Mouse (Mus musculus): ENCODE measurements around the gene Fgfr2.

The Fgfr2 gene

DNA sequence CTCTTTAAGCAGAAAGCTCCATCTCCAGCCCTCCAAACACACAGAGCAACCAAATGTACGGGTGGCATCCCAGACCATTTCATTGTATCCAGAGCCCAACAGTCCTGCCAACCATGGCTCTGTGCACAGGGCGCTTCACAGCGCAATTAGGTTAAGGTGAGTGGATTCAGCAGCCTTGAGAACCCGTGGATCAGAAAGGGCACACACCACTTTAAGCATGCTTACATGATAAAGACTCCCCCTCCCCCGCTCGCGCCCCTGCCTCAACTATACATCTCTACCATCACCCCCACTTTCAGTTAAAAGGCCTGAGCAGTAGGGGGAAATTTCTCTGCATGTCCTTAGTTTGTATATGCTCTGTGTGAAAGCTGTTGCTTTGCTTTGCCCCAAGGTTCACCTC, 2785.5 kb downstream of the Fgfr2 start:
- DNase-seq (ENCODE audit: low spot score in 2 of 2) = no peak

DNA sequence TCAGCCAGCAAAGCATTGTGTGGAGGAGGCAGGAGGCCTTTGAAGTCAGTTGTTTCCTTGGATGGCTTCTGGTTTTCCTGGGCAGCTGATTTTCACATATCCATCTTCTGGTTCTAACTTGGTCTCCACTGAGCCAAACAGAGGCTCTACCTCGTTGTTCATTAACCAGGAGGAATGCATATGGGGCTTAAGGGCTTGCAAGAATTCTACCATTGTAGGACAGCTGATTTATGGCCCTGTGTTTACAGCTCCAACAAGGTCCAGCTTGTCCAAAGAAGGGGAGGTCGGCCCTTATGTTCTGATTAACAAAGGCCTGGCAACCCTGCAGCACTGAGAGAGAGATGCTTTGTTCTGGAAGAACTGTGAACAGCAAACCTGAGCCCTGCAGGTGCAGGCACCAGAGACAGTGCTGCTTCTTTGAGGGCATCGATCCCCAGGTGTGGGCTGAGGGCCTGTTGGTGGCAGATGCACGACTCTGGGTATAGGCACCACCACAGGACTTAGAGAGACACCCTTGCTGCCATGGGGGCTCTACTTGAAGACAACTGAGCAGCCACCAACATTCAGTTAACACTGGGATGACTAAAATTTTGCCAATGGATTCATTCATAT, 2787.6 kb downstream of the Fgfr2 start:
- DNase-seq (ENCODE audit: low spot score in 2 of 2) = no peak

DNA sequence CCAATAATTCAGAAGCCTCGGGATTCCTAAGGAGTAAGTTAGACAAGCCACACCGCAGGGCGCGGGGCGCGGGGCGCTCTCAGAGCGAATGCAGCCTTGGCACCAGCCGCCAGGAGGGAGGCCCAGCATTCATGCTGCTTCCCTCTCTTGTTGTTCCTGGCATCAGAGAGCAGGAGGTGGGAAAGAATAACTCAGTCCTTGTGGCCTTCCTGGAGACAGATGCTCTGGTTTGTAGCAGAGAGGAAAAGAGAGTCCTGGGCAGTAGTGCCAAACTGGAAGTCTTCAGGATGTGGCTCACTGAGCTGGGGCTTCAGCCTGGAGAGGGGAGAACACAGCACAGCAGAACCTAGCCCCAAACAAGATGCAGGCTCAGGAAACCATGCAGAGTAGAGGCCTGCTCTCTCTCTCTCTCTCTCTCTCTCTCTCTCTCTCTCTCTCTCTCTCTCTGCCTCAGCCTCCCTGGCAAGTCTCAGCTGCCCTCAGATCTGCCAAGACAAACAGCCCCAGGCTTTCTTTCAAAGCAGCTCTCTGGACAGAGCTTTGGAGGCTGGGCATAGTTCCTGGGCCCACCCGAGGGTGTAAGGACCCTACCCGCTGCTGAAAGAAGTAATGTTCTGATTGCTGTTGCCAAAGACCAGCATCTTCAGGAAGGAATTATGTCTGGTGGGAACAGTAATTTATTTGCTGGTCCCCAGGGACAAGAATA, 2790.5 kb downstream of the Fgfr2 start:
- DNase-seq (ENCODE audit: low spot score in 2 of 2) = no peak

DNA sequence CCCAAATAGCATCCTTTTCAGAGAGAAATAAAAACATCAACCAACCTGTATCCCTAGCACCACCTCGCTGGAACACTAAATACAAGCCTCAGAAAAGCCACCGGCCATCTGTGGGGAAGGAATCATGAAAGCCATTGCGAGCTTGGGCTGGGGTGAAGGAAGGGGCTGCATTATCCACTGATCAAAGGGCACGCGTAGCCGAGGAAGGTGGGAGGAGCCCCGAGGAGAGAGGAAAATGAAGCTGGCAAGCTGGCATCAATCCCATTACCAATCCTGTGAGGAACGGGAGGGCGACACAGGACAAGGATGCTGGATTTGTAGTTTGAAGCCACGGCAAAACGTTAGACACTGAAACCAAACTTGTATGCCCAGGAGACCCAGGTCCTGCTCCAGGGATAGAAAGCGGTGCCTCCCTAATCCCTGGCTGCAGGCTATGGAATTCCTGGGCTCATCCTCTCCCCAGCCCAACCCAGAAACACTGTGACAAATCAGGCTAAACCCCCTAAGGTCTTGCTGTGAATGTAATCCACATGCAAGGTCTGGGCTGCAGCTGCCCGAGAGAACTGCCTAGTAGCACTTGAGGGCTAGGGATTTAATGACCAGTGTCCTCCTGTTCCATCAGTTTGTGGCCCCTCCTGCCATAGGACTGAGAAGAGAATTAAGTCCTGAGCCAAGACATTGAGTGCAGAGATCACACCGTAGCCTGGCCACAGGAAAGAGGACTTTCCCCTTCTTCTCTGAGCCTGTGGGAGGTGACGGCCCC, 2795.4 kb downstream of the Fgfr2 start:
- no peak for DNase-seq (ENCODE audit: low spot score in 2 of 2)

DNA sequence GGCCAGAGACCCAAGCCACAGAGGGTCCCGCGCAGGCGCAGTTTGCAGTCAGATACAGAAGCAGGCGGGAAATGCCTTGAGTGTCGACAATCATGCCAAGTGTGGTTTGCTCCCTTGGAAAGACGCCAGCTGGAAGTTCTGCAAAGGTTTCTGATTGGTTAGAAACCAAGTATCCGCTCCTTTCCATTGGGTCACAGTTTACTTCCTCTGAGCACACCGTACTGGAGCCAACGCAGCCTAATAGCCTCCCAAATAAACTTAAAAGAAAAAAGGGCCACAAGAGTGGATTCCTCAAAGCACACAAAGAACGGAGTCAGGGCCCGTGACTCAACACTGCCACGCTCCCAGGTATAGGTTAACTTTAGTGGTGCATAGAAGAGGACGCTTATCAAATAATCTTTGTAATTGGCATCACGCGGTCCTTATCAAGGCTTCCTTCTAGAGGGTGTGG, 2797.1 kb downstream of the Fgfr2 start:
- DNase-seq (ENCODE audit: low spot score in 2 of 2) = peak in 1 of 2 experiments; percentile 32

DNA sequence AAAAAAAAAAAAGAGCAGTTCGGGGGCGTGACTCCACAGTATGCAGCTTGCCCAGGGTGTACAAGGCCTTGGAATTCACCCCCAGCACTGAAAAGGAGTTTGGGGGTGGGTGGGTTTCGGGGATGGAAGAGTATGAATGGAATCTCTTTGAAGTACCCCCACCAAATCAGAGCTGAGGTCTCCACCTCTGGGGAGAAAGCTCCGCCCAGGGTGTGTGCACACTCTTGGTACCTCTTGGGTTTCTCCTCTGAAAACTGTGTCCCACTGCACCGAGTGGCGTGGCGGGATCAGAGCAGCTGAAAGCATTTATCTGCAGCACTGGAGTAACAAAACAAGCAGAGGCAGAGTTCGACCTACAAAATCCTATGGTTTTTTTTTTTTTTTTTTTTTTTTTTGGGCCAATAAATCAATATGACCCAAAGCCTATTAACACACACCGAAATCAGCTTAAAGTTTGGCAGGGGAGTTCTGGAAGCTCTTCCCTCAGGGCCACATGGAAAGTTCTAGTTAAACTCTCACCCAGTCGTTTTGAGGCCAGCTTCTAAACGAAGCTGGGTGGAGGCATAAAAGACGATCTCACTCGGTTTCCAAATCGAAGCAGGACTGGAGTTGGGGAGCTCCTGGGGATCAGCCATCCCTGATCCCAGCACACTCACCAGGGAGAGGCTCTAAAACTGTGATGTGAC, 2798.3 kb downstream of the Fgfr2 start:
- no peak for DNase-seq (ENCODE audit: low spot score in 2 of 2)

DNA sequence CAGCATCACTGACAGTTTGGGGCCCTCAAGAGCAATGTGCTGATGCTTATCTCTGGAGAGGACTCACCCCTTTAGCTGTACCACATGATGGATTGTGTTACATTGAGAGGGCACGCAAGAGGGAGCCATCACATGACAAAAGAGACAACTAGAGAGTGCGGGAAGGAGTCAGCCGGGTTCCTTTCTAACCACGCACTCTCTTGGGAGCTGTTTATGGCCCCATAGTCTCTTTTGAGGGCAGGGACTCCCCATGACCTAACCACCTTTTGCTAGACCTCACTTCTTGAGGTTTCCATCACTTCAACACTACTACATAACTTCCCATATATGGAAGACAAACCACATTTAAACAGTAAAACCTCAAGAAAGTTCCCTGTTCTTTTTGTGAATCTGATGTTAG, 2799.4 kb downstream of the Fgfr2 start:
- DNase-seq (ENCODE audit: low spot score in 2 of 2) = no peak

DNA sequence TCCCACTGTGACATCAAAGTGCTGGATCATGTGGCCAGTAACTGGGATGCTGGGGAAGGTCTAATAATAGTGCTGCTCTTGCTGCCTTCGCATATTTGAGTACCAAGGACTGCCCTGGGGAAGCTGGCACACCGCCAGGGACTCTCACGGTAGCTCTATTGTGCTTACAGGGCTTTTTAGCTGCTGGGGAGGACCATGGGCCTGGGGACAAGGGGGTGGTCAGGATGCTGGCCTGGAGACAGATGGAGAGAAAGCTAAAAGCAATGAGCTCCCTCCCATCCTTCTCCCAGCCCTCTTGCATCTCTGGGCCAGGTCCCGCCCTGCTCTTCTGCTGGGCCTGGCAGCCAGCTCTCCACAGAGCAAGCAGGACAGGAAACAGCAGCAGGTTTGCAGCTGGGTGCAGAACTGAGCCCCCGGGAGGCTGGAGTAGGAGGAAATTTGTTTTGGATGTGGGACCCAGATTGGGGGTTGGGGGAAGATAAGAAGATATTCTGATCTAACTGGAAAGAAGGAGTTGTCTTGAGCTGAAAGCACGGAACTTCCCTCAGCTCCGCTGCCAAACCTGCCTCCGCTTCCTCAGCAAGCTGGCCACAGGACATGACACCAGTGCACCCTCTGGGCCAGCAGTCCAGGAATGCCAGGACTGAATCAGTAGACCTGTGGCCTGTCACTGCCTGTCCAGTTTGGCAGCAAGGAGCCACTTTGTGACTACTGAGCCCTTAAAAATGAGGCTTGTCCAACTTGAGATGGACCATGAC, 2803.2 kb downstream of the Fgfr2 start:
- peak; percentile 45 to 61 for DNase-seq (ENCODE audit: low spot score in 2 of 2)

DNA sequence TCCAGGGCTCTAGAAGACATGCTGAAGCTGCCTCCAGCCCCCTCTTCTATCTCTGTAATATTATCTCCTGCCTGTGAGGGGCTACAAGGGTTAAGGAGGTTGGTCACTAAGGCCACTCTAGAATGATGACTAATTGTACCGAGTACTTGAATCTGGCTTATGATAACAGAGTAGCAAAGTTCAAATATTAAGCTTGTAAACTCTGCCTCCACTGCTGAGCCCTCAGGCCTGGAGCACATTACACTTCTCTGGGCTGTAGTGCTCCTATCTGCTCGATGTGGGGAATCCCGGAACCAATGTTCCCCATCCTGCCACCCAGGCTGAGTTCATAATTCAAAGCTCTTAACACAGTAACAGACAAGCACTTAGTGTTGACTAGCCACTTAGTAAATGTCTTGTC, 2806.9 kb downstream of the Fgfr2 start:
- DNase-seq (ENCODE audit: low spot score in 2 of 2) = no peak

DNA sequence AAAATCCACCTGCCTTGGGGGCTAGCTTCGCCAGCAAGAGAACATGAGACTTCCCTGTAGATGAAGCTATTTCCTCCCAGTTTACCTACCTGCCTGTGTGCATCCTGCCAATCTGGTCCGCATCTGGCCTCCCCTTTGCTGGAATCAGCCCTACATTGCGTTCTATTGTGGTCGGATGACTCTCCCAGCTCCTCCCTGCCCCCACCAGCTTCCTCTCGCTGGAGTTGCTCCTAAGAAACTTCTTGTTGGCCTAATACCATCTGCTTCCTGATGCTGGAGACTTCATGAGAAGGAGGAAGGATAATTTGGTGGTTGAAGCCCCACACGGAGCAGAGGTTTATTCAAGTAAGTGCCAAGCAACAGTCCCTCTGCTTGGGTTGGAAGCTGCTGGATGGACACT, 2807.9 kb downstream of the Fgfr2 start:
- no peak for DNase-seq (ENCODE audit: low spot score in 2 of 2)

DNA sequence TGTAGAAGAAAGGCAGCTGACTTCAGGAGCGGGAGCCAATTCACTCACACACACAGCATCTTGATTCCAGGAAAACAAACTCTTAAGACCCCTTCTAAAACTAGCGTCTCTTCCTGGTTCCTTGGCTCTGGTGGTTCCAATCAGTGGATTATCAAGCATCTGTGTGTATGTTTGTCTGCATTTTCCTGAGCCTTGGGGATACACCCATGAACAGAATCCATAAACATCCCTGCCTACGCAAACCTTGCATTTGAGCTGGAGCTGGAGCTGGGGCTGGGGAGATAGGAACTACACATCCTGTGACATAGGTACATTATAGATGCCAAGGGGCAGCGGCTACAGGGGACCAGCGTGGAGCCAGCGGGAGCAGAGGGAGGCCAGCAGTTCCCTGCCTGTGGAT, 2808.5 kb downstream of the Fgfr2 start:
- no peak for DNase-seq (ENCODE audit: low spot score in 2 of 2)

DNA sequence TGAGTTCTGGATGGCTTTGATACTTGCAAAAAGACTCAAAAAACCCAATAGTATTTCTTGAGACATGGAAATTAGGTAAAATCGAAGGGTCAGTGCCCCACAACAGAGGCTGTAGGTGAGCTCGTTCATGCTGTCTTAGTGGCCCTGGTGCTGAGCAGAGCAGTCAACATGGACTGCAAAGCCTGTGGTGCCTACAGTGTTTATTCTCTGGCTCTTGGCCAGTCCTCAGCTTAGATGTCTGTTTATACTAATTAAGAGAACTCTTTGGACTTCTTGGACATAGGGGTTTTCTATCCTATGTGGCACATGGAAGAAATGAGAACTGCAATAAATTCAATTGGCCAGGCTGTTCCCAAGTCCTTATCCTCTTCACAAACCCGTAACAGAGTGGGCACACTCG, 2811.8 kb downstream of the Fgfr2 start:
- DNase-seq (ENCODE audit: low spot score in 2 of 2) = no peak

DNA sequence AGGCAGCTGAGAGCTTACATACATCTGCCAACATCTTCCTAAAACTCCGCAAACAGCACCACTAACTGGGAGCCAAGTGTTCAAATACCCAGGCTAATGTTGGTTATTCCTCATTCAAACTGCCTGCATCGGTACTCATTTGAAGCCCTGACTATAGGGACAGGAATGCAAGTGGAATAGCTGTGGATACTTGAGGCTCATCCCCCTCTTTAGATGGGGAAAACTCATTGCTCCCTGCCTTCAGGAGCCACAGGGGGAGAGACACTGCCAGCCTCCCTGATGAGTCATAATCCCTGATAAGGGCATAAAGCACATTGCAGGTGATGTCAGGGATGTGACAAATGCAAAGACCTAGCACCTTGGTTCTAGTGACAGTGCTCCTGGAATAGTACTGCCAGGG, 2814.0 kb downstream of the Fgfr2 start:
- DNase-seq (ENCODE audit: low spot score in 2 of 2) = no peak

DNA sequence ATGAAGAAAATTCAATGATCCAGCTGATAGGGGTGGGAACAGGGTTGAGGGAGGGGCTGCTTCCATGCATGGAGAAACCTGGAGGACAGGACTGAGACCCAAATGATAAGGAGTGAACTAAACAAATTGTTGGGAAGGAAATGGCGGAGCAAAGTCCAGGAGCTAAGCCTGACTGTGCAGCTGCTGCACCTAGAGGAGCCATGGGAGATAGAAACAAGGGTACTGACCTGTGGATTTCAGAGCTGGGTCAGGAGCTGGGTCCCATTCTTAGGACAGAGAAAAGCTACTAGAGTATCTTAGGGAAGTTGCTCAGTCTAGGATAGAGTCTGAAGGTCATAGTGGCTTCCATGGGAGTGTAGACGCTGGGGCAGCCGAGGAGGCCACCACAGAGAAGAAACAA, 2816.1 kb downstream of the Fgfr2 start:
- no peak for DNase-seq (ENCODE audit: low spot score in 2 of 2)

DNA sequence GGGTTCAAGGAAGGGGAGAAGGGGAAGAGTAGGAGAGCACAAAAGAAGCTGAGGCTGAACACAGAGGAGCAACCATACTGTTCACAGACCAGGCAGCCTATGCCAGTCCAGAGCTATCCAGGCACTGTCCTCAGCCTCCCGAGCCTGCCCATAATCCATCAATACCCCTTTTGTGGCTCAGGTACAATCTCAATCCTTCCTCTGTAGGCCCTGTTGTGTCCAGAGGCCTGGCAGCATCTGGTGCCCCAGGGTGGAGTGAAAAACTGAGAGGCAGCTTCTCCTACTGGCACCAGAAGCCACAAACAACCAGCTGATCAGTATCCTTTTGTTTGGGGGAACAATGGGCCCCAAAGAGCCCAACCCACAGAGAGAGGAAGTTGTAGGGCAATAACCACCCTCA, 2818.5 kb downstream of the Fgfr2 start:
- DNase-seq (ENCODE audit: low spot score in 2 of 2) = no peak

DNA sequence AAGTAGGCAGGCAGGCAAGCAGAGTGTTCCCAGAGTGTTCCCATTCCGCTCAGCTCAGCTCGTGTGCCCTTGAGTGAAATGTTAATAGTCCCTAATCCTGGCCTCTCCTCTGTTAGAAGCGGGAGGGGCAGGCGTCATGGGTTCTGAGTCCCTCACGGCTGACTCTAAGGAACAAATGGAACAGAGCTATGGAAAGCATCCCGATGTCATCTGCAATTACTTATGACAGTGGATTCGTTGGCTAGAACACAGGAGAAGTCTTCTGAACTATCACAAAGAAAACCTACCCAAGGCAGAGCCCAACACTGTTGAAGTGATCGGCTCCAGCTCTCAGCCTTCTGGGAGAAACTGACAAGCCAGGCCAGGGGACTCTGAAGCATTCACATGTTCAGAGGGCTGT, 2819.7 kb downstream of the Fgfr2 start:
- DNase-seq (ENCODE audit: low spot score in 2 of 2) = no peak

DNA sequence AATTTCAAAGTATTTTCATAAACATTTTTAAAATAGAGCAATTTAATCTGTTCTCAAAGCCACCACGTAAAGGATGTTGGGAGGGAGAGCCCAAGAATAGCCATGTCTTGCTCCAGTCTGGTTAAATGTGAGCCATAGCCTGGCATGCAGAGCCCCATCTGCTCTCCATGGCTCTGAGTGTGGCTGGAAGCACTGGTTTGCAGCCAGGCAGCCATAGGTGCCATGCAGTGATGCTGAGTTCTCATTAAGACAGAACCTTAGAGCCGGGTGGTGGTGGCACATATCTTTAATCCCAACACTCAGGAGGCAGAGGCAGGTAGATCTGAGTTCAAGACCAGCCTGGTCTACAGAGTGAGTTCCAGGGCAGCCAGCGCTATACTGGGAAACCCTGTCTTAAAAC, 2822.5 kb downstream of the Fgfr2 start:
- DNase-seq (ENCODE audit: low spot score in 2 of 2) = no peak

DNA sequence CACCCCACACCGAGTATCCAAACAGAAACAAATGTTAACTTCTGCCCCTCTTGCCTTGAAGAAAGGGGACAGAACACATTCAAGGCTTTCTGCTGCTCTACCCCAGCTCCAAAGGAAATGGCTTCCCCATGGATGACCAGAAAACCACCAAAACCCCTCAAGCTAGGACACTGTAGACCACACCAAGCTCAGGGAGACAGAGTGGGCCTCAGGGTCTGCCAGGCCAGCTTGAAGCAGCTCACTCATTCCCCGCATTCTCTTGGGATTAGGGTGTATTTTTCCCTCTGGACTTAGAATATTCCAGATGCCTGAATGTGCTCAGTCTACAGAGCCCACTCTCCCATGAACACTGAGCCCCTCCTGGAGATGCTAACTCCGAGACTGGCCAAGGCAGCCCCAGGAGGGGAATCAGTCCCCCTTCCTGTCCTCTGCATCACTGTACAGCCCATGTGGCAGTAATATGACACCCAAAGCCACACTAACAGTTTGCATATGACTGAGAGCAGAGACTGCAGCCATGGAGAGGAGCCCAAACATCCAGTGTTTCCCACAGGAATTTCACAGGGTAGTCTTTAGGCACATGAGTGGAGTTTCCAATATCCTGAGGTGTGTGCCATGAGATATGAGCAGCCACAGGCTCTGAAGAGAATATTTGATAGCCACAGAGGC, 2824.1 kb downstream of the Fgfr2 start:
- DNase-seq (ENCODE audit: low spot score in 2 of 2) = no peak

DNA sequence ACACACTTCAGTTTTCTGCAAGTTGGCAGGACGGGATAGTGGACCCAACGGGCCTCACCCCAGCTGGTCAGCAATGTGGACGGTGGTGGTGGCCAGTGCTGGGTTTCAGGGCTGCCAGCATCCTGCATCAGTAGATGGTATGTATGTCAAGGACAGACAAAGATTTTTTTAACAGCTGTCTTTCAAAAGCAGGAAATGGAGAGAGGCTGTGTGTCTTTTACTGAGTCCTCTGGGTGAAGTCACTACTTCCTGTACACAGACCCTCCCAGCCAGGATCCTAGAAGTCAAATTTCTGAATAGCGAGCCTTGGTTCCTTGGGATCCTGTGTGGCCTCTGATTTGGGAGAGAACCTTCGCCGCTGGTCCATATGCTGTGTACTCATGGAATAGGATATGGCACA, 2832.0 kb downstream of the Fgfr2 start:
- no peak for DNase-seq (ENCODE audit: low spot score in 2 of 2)

DNA sequence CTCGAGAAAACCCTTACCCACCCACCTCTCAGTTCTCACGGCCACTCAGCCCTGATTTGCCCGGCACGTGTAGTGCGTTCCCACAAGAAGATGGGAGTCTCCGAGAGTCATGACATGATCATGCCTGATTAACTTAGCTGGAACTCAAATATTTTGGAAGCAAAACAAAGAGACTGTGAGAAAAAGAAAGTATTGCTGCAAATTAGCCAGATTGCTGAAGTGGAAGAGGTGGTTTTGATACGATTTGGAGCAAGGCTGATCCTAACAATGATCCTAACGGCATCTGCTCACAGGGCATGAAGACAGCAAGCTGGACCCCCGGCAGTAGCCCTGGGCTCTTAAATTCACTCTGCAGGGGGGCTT, 2833.7 kb downstream of the Fgfr2 start:
- no peak for DNase-seq (ENCODE audit: low spot score in 2 of 2)

DNA sequence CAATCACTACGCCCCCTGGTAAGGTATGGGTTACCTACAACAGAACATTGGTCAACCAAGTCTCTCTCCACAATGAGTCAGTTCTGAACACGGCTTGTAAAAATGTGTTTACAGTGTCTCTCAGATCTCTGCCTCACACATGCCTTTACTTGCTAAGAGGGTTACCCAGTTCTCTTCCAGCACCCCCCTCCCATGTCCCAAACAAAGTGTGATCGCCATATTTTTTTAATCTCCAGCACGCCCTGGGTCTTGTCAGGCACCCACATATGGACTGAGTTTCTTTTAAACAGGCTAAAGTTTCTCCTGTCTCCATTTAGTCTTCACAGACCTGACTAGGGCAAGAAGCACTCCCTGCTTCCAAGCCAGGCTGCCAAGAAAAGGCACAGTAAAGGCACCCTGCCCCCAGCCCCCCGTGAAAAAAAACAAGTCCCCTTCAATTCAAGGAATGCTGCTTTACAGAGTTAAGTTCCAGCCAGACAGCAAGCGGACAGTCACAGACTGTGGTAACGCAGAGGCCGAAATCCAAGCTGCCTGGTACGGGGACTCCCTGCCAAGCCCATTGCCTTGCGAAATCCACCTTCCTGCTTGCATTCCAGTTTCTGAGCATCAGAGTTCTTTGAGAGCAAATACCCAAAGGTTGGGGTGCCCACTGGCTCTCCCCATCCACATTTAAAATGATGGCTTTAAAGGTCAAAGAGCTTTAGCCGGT, 2834.3 kb downstream of the Fgfr2 start:
- DNase-seq (ENCODE audit: low spot score in 2 of 2) = no peak
